Mouse (Mus musculus) gastrocnemius, adult 18-20 months (tissue): ENCODE results near the gene Rnf31. TPM values are rescaled to one million over a fixed set of nuclear protein-coding genes. Genes with fewer than 3 reads are reported as not detected.

ENCODE experiments used
- DNase-seq: peaks from one replicate; pipeline ENCODE4 v3.0.0; 2021; ENCODE audit warnings: low spot score
- total RNA-seq, 2 experiments: library from RNA; stranded (reverse); gene quantifications; 2 replicates each; pipeline ENCODE4 v1.2.3; 2021

Gene Rnf31
- total RNA-seq, 2 experiments from 2014 or later, result 19.0 to 19.8 TPM

DNA sequence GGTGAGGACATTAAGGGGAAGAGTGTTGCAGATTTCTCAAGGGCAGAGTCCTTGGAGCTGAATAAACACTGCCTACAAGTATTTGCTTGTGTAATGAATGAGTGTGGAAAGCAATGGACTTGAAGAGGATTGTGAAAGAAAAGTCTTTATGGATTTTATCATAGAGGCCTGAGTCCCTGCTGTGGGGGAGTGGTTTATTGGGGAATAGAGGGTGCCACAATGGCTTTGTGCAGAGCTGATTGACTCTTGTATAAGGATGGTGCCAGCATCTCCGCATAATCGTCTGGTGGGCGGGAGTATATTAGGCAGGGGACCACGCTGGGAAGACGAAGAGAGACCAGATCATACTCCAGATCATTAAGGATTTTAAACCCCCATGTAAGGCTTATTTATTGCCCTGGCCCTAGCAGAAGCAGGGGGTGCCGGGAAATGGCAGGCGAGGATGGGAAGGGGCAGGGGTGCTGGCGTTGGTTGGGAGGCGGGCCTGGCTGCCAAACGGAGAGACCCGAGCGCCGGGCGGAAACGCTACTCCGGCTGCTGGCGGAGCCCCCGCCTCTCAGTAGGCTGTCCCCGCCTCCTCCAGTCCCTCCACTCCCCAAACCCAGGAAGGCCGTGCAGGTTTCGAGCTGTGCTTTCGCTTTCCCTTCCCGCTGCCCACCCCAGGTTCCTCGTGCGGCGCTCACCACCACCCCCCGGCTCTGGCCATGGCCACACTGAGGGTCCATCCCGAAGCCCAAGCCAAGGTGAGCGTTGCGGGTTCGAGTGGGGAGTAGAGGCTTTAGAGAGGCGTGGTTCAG is 13.4 kb upstream of the Rnf31 start, which contains the start of gene Psme1:
Gene Psme1, plus strand, starts transcription at position 253 of the 797 bp plus-strand sequence.
- peak; percentile 76 for DNase-seq

DNA sequence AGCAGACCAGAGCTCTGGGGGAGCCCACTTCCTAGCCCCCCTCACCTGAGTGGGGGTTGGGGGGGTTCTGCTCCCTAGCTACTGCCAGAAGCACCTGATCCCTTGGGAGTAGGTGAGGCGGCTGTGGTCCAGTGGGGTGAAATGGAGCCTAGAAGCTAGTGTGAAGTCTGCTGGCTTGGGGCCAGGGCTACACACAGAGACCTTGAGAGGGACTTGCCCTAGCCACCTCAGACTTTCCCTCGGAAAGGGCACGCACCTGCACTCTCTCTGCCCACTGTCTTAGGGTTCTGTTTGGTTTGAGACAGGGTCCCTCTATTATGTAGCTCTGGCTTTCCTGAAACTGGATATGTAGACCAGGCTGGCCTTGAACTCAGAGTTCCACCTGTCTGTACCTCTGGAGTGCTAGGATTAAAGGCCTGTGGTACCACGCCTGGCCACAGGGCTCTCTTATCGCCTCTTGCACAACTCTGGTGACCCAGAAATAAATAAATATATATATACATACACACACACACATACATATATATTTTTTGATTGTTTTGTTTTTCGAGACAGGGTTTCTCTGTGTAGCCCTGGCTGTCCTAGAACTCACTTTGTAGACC is 12.7 kb upstream of the Rnf31 start:
- peak; percentile 68 for DNase-seq

DNA sequence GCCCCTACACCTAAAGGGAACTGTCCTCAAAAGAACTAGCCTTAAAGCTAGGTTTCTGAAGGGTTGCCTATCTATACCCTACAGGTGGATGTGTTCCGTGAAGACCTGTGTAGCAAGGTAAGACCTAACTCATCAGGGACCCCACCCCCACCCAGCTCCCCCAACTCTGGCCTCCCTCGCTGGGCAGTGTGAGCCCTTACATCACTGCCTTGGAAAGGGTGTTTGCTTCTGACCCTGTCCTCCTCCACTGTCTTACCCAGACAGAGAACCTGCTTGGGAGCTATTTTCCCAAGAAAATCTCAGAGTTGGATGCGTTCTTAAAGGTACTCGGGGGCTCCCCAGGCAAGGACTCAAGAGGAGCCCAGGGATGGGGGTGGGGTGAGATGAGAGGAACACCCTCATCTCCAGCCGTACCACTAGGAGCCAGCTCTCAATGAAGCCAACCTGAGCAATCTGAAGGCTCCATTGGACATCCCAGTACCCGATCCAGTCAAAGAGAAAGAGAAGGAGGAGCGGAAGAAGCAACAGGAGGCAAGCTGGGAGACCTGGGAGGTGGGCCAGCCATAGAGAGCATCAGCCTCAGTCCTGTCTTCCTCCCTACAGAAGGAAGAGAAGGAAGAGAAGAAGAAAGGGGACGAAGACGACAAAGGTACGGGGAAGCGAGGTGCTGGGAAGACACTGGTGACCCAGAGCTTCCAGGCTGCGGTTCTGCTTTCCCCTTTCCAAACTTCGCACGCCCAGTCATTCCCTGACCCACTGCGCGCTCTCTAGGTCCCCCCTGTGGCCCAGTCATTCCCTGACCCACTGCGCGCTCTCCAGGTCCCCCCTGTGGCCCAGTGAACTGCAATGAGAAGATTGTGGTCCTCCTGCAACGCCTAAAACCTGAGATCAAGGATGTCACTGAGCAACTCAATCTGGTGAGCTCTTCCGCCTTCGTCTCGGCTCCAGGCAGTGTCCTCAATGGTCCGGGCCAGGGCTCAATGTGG is 11.7 kb upstream of the Rnf31 start:
- DNase-seq, result no peak

DNA sequence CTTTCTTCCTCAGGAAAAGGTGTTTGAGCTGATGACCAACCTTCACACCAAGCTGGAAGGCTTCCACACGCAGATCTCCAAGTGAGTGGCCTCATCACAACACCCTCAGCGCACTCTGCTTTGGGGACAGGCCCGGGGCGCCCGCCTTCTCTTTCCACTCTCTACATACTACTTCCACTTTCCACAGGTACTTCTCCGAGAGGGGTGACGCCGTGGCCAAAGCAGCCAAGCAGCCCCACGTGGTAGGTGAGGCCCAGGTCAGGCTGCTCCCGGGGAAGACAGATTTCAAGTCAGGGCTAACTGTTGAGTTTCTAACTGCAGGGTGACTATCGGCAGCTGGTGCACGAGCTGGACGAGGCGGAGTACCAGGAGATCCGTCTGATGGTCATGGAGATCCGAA is 10.8 kb upstream of the Rnf31 start:
- DNase-seq, result no peak

DNA sequence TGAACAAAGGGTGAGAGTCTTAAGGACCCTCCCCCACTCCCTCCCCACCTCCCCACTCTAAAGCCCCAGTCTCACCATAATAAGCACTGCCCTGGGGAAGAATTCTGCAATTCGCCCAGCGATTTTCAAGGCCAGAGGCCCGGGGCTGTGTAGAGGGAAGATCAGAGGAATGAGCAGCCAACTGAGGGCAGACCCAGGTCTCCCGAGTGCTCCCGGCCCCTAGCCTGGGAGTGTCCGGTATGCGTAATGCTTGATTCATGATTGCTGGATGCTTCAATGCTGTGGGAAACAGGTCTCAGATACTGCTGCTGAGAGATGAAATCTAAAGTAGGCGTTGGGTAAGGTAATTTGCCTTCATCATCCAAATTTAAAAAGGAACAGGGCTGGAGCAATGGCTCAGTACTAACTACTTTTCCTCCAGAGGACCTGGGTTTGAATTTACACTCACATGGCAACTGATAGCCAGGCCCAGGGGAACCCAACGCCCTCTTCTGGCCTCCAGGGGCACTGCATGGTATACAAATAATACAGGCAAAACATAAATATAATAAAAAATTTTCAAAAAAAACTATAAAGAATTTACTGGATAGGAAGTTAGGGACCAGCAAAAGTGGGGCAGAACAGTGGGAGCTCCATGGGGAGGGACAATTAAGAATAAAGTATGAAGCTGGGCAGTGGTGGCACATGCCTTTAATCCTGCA is 9.4 kb upstream of the Rnf31 start:
- DNase-seq, result no peak

DNA sequence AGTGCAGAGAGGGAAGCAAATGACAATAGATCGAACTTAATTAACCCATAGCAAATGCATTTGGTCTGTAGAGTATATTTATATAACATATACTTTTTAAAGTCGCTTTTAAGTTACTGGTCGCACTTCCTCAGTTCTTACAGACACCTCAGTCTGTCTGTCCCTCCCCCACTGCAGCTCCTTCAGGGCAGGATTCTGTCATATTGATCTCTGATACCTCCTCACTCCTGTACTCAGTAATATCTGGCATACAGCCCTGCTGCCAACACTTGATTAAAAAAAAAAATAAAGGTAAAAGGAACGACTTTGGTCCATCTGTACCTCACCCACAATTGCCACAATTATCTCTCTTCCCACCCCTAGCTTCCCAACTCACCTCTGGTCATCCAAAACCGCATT is 7.2 kb upstream of the Rnf31 start:
- DNase-seq, result no peak

DNA sequence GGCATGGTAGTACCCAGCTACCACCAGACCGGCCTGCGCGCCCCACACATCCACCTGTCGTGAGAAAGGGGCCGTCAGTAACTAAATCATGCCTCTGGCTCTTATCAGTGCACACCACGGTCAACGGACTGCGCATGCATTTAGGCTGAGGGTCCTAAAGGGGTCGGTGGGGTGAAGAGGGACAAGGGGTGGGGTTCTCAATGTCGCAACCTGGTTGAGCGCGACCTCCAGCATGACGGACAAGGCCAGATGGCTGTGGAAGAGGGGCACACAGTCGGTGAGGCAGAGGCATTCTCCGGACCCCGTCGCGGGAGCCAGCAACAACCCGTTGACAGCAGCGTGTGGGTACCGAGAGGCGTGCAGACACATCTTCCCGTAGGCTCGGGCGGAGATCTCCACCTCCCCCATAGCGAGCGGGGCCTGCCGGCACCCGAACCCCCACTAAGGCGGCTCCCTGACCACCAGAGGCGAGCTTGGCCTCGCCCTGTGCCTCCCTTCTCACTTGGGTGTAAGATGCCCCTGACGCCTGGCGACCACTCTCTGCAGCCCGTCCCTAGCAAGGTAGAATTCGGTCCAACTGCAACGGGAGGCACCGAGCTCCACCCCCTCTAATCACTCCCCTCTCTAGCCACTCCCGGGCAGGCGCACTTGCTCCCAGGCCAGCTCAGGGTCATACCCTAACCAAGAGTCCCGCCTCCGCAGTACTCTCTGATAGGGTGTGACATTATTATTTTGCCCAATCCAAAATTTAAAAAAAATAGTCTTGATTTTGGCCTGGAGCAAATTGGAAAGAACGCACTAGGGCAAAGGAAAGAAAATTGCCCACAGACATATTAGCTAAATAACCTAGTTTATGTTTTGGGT is 6.6 kb upstream of the Rnf31 start, which contains the start of gene Emc9:
Gene Emc9, minus strand, starts transcription at position 601 of the 864 bp plus-strand sequence.
- DNase-seq, result peak; percentile 87

DNA sequence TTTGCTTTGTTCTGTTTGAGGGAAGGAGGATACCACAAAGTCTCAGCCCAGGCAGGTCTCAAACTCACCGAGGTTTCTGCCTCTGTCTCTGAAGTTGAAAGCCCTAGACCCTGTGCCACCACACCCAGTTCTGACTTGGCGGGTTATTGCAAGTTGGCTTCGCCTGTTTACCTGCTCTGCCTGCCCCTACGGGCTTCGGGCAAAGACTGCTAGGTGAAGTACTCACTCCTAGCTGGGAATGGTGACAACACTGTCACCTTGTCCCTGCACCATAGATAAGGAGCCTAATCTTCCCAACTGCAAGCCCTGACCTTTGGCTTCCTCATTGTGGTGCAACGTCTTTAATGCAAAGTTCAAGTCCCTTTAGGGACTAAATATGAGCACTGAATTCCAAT is 5.9 kb upstream of the Rnf31 start:
- DNase-seq, result no peak

DNA sequence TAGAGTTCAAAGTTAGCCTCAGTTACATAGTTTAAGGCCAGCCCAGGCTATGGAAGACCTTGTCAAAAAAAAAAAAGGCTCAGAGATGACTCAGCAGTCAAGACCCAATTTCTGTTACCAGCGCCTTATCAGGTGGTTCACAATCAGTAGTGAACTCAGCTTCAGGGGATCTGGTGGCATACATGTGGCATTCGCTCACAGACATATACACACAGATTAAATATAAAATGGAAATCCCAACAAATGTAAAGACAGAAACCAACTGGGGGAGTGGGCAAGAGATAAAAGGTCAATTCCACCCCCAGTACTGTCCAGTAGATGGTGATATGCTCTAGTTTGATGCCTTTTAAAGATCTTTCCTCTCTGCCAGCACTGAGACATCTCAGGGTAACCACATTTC is 5.4 kb upstream of the Rnf31 start:
- no peak for DNase-seq

DNA sequence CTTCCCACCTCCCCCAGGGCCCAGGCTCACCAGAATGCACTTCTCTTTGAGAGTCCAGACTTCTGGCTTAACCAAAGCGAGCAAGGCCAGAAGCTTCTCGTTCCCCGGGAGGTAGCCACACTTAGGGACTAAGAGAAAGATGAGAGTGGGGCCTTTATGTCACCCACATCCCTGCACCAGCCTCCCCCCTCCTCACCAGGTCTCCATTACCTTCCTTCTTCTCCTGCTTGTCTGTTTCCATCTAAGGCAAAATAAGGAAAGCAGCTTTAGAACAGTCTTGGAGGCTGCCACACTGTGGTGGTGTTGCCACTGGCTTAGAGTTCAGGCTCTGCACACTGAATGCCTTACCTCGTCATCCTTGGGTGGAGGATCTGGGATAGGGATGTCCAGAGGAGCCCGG is 2.2 kb upstream of the Rnf31 start:
- no peak for DNase-seq

DNA sequence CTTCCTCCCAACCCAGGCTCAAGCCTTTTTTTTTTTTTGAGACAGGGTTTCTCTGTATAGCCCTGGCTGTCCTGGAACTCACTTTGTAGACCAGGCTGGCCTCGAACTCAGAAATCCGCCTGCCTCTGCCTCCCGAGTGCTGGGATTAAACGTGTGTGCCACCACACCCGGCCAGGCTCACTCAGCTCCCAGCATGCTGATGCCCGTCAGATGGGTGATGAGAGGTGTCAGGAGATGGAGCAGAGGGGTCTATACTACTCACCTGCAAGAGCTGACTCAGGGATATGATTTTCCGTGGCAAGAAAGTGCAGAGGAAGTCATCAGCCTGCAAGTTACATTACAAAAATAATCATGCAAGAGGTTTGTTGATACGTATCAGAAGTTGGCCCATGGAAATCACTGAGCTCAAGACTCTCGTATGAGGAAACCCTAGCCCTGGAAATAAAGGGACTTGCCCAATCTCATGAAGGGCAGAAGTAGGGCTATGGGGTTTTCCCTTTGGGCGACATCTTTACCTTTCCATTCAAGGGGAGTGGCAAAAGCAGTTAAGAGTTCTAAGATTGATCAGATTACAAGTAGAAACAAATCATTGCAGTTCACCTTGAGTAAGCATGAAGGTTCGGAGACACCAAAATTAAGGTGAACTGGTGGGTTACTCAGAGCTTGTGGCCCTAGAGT is 1.6 kb upstream of the Rnf31 start:
- DNase-seq, result no peak

DNA sequence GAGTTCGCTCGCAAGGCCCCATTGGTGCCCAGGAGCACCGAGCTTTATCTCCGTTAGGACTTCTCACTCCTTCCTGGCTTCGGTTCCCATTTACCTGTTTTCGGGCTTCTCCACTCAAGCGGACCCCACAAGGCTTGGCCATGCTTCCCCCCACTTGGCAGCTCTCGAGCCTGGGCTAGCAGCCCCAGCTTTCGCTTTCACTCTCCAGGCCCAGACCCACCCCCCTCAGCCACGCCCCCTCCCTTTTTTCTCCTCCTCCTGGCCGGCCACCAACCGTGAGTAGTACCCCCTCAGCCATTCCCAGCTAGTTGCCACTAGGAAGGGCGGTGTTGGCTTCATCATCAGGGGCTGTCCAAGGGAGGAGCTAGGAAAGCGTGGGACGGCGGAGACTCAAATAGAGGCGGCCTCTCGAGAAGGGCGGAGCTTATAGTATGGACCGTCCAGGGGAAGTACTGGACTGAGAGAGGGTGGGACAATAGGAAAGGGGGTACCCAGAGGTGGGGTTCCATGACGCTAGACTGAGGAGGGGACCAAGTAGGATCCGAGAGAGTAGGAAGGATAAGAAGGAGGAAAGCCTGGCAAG is 669 bp upstream of the Rnf31 start, which contains the start of gene Psme2:
Gene Psme2, minus strand, starts transcription at position 366 of the 583 bp plus-strand sequence.
- peak; percentile 97 for DNase-seq

DNA sequence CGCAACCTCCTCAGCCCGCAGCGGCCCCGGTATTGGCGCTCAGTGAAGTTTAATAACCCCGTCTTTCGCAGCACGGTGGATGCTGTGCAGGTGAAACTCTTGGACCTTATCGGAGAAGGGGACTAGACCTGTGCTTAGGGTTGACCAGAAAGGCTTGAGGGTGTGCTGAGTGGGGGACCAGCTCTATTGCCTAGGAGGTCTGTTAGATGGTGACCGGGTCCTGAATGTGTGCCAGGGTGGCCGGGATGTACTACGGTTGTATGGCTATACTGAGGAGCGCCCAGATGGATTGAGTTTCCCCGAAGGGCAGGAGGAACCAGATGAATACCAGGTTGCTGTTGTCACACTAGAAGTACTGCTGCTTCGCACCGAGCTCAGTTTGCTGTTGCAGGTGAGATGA is 718 bp downstream of the Rnf31 start:
- no peak for DNase-seq

DNA sequence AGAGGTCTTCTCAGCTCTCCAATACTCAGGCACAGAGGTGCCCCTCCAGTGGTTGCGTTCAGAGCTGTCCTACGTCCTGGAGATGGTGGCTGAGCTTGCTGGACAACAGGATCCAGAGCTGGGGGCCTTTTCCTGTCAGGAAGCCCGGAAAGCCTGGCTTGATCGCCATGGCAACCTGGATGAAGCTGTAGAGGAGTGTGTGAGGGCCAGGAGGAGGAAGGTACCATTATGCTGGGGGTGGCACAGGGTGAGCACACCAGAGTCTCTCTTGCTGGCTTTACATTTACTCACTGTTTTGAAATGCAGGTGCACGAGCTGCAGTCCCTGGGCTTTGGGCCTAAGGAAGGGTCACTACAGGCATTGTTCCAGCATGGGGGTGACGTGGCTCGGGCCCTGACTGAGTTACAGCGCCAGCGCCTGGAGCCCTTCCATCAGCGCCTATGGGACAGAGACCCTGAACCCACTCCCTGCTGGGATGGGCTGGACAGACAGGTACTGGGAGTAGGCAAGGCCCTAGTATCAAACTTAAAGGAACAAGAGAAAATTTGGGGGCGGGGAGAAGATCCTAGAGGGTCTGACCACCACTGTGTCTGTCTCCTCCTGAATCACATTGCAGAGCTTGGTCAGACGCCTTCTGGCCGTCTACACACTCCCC is 4.7 kb downstream of the Rnf31 start:
- no peak for DNase-seq

DNA sequence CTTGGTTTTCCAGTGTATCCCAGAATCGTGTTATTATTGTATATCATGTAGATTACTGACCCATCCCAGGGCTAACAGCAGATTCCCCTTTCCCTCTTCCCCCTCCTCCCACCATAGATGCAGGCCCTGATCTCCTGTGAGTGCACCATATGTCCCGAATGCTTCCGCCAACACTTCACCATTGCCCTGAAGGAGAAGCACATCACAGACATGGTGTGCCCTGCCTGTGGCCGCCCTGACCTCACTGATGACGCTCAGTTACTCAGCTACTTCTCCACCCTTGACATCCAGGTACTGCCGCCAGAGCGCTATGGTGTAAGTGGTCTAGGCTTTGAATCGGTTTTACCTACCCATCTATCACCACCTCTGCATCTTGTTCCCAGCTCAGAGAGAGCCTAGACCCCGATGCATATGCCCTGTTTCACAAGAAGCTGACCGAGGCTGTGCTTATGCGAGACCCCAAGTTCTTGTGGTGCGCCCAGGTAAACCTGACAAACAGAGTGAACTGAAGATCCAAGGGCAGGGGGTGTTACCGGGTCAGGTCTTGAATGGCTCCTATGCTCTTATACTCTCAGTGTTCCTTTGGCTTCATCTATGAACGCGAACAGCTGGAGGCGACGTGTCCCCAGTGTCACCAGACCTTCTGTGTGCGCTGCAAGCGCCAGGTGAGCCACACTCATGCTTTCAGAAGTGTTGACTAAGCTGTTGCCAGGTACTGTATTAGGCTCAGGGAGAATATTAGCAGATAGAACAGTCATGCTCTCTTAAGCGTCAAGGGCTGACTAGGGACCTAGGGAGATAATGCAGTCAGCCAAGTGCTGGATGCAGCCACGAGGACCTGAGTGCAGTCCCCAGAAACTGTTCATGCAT is 7.2 kb downstream of the Rnf31 start:
- DNase-seq, result no peak

DNA sequence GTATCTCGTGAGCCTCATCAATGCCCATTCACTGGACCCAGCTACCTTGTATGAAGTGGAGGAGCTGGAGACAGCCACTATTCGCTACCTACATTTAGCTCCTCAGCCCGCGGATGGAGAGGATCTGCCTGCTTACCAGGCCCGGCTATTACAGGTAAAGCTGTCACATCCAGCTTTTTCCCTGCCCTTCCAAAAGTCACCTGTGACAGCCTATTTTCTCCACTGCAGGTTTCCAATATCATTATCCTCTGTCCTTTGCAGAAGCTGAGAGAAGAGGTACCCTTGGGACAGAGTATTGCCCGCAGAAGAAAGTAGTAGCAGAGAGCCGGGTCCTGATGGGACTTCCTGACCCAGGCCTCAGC is 11.7 kb downstream of the Rnf31 start, which contains the start of gene Irf9:
Gene Irf9, plus strand, starts transcription at position 301 of the 362 bp plus-strand sequence.
- DNase-seq, result no peak
